9 mouse cellular contexts compared by ENCODE assay signal in genomic region chr9:21153331-21153730, GRCm38 (mm10). TPM values are rescaled to one million over a fixed set of nuclear protein-coding genes. Genes with fewer than 3 reads are reported as not detected.
DNase-seq lines count a peak whose midpoint lies in the region; ATAC-seq and TF ChIP-seq lines count a peak whose summit lies in the region.
"Had no signal": no experiment of that assay in that cellular context is flagged by ENCODE, and none has a peak within 500 bp of the region (broad histone marks: within the 10 kb centered on the region; RNA-seq: fewer than 3 reads in every experiment).

No protein-coding gene starts in this region.

- no peak for DNase-seq in heart, adult 2 months
- DNase-seq in heart, postnatal 14 days = no peak
- peak; percentile 47 for DNase-seq in thymus, postnatal 14 days
- no peak for DNase-seq in thymus, adult 18-20 months
- no peak for DNase-seq in natural killer cell, adult 2 months (ENCODE audit: low spot score in 2 of 2)
- DNase-seq in lung, postnatal 10 days = no peak

- no peaks in the 10 kb centered on the region for H3K27me3 ChIP-seq in heart, adult 2 months (ENCODE audit: control insufficient read depth, insufficient read depth, low read length)
- no peaks in the 10 kb centered on the region for H3K27me3 ChIP-seq in limb, embryonic 15.5 days
- H3K27me3 ChIP-seq in stomach, embryonic 16.5 days (ENCODE audit: control insufficient read depth, insufficient read depth, low read length) = no peaks in the 10 kb centered on the region

- intact Hi-C loops in heart, adult 2 months (cut with DNase I) = loop anchor here (1.0 to 5.0 kb wide), 2 partner anchors 15 to 69 kb away; no protein-coding TSS in a partner anchor
- intact Hi-C loops in heart, postnatal 14 days (cut with DNase I) = loop anchor here (5.0 kb wide), 1 partner anchor 59 kb away; no protein-coding TSS in a partner anchor

- H3K4me1 ChIP-seq in heart, adult 2 months (ENCODE audit: control insufficient read depth, insufficient read depth, low read length) = peaks cover 6% of the 10 kb centered on the region
- H3K4me1 ChIP-seq in limb, embryonic 15.5 days = peaks cover 34% of the 10 kb centered on the region
- H3K4me1 ChIP-seq in stomach, embryonic 16.5 days (ENCODE audit: control insufficient read depth, insufficient read depth, low read length) = peaks cover 23% of the 10 kb centered on the region

- 4% methylated on average over 12 of the region's 12 CpGs for WGBS in heart, adult 2 months
- WGBS in limb, embryonic 15.5 days = 5% methylated on average over 12 of the region's 12 CpGs
- WGBS in stomach, embryonic 16.5 days = 3% methylated on average over 12 of the region's 12 CpGs

- TF ChIP-seq POLR2A in heart, adult 2 months (IDR thresholded peaks at IDR 0.05; ENCODE audit: insufficient read depth, low read depth, low read length) = no peak

- H3K27ac ChIP-seq in heart, adult 2 months = peak overlapping the region; percentile 44; the same call in 1 of the 2 replicates
- H3K27ac ChIP-seq in limb, embryonic 15.5 days = peak overlapping the region; percentile 68
- peak overlapping the region; percentile 72 for H3K27ac ChIP-seq in stomach, embryonic 16.5 days (ENCODE audit: low read length)

- no peak for TF ChIP-seq CTCF in heart, adult 2 months (IDR thresholded peaks at IDR 0.05)

- H3K9ac ChIP-seq in heart, adult 2 months (ENCODE audit: low read depth, low read length) = peak overlapping the region; percentile 46
- peak overlapping the region; percentile 33; the same call in 1 of the 2 replicates for H3K9ac ChIP-seq in limb, embryonic 15.5 days
- peak overlapping the region; percentile 62 for H3K9ac ChIP-seq in stomach, embryonic 16.5 days (ENCODE audit: low read length)

- TF ChIP-seq EP300 in heart, adult 2 months (IDR thresholded peaks at IDR 0.05; ENCODE audit: insufficient read depth, low read depth, low read length) = no peak

- H3K4me2 ChIP-seq in limb, embryonic 15.5 days = peak overlapping the region; percentile 87
- H3K4me2 ChIP-seq in stomach, embryonic 16.5 days (ENCODE audit: low read depth, low read length) = peak overlapping the region; percentile 86

- no peaks in the 10 kb centered on the region for H3K9me3 ChIP-seq in limb, embryonic 15.5 days
- no peaks in the 10 kb centered on the region for H3K9me3 ChIP-seq in stomach, embryonic 16.5 days (replicated peaks; ENCODE audit: control insufficient read depth, low read length)

- ATAC-seq in limb, embryonic 15.5 days (ENCODE audit: insufficient number of reproducible peaks, low FRiP score, low TSS enrichment, low read depth) = no peak
- ATAC-seq in stomach, embryonic 16.5 days (ENCODE audit: insufficient read depth, low FRiP score) = 0 out of 2 replicates have a peak, but pooled peaks have one; percentile 1
- ATAC-seq: CD4-positive, CD25-positive, alpha-beta regulatory T cell, adult 4 months had no signal

- H3K79me2 ChIP-seq in heart, adult 2 months (replicated peaks; ENCODE audit: control insufficient read depth, insufficient read depth, low read length) = peaks cover 2% of the 10 kb centered on the region; the same call in 1 of the 2 replicates

- peak overlapping the region; percentile 35 for H3K4me3 ChIP-seq in heart, adult 2 months
- H3K4me3 ChIP-seq in limb, embryonic 15.5 days = peak overlapping the region; percentile 45
- H3K4me3 ChIP-seq in stomach, embryonic 16.5 days (replicated peaks; ENCODE audit: low read length) = peak overlapping the region; percentile 41

- H3K36me3 ChIP-seq in heart, adult 2 months (ENCODE audit: control insufficient read depth, insufficient read depth, low read length) = peaks cover 3% of the 10 kb centered on the region
- H3K36me3 ChIP-seq in limb, embryonic 15.5 days = no peaks in the 10 kb centered on the region
- no peaks in the 10 kb centered on the region for H3K36me3 ChIP-seq in stomach, embryonic 16.5 days (ENCODE audit: control insufficient read depth, insufficient read depth, low read length)

RNA-seq across cellular contexts. Expression of gene Cdc37, which starts 3.5 kb away (rescaled TPM):
- 100 to 1,000 TPM; 150 to 162 TPM for total RNA-seq in heart, adult 2 months (2021)
- 62.3 and 96.1 TPM in 2 replicates for polyA plus RNA-seq in heart, adult 2 months (2012; rRNA removed)
- total RNA-seq in heart, postnatal 14 days (2021) = 100 to 1,000 TPM; 151 to 157 TPM
- polyA plus RNA-seq in limb, embryonic 15.5 days (2015; fragmentation: Nextera tagmentation; extraction: Ambion mirVana) = 298 and 326 TPM in 2 replicates
- polyA plus RNA-seq in stomach, embryonic 16.5 days (2015; fragmentation: Nextera tagmentation; extraction: Ambion mirVana) = 250 TPM in 2 replicates

RNA-seq across cellular contexts. Expression of gene Pde4a, which starts 12.2 kb away (rescaled TPM):
- 10 to 100 TPM; 58.9 to 60.0 TPM for total RNA-seq in heart, adult 2 months (2021)
- polyA plus RNA-seq in heart, adult 2 months (2012; rRNA removed) = 57.2 and 68.9 TPM in 2 replicates
- total RNA-seq in heart, postnatal 14 days (2021) = 10 to 100 TPM; 36.7 to 37.5 TPM
- polyA plus RNA-seq in limb, embryonic 15.5 days (2015; fragmentation: Nextera tagmentation; extraction: Ambion mirVana) = 6.1 and 6.4 TPM in 2 replicates
- polyA plus RNA-seq in stomach, embryonic 16.5 days (2015; fragmentation: Nextera tagmentation; extraction: Ambion mirVana) = 4.7 TPM in 2 replicates

RNA-seq across cellular contexts. Expression of gene Tyk2, which starts 22.3 kb away (rescaled TPM):
- 1 to 10 TPM; 7.3 to 8.1 TPM for total RNA-seq in heart, adult 2 months (2021)
- 13.5 and 13.7 TPM in 2 replicates for polyA plus RNA-seq in heart, adult 2 months (2012; rRNA removed)
- 1 to 10 TPM; 9.2 TPM for total RNA-seq in heart, postnatal 14 days (2021)
- 13.1 and 13.2 TPM in 2 replicates for polyA plus RNA-seq in limb, embryonic 15.5 days (2015; fragmentation: Nextera tagmentation; extraction: Ambion mirVana)
- polyA plus RNA-seq in stomach, embryonic 16.5 days (2015; fragmentation: Nextera tagmentation; extraction: Ambion mirVana) = 16.7 and 18.2 TPM in 2 replicates
